Mouse (Mus musculus) gastrocnemius, postnatal 10 days (tissue): ENCODE measurements around the gene Ube2b. TPM values are rescaled to one million over a fixed set of nuclear protein-coding genes. Genes with fewer than 3 reads are reported as not detected.
A peak's percentile ranks its signal among the peaks of the same experiment; 100 is the strongest.

ENCODE experiments used
- DNase-seq: peaks from one replicate; pipeline ENCODE4 v3.0.0; 2021; ENCODE audit warnings: mixed read lengths
- total RNA-seq, 2 experiments: library from RNA; stranded (reverse); gene quantifications; 2 replicates each; pipeline ENCODE4 v1.2.3; 2021

The Ube2b gene
- total RNA-seq, 2 experiments from 2014 or later = 241 to 249 TPM

DNA sequence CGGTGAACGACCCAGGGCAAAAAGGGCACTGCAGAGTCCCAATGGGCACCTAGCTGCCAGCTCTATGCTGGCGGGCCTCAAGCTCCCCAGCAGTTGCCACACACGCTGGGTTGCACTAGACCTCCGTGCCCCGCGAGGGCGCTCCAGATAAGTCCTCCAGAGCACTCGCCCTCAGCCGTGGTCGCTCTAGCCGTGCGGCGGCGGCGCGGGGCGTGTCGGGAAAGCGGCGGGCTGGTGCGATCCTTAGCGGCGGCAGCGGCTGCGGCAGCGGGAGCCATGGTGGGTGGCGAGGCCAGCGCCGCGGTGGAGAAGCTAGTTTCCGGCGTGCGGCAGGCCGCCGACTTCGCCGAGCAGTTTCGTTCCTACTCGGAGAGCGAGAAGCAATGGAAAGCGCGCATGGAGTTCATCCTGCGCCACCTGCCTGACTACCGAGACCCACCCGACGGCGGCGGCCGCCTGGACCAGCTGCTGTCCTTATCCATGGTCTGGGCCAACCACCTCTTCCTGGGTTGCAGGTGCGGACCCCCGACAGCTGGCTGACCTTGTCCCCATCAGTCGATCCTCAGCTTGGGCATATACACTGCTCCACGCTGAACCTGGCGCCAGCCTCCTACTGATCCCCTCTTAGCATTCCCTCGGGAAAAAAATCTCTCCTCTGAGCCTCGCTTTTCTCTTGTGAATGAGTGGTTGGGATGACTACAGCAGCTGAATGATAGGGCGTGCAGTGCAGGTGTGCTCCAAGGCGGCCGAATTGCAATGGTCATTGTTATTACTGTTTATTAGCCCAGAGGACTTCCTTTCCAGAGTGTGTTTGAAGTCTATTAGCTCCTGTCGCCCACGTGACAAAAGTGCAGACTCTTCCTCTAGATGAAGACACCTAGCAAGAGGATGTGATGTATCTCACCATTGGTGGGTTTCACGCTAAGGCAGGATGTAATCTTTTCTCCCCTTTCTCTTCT is 32.8 kb downstream of the Ube2b start, which contains the start of gene Cdkn2aipnl:
Gene Cdkn2aipnl, plus strand, starts transcription at position 219 of the 959 bp plus-strand sequence.
- DNase-seq = peak; percentile 96

DNA sequence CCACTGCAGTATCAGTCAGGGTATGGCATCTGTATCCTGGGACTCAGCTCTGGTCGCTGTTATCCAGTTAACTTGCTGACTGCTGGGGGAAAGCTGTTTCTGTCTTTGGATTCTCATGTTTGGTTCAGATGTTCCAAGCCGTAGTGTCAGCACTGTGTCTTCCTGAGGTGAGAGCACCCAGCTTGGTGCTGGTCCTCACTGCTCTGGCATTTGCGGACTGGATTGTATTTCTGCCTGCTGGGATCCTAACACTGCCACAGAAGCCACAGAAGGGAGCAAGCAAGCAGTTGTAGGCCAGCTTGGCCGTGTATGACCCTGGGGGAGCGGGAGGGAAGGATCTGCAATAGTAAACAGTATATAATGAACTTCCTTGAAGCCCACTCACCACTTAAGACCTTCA is 33.9 kb downstream of the Ube2b start:
- no peak for DNase-seq

- DNase-seq = no peak
Observed at GRCm38 (mm10) chr11:51962277-51962676, 38.3 kb downstream of the Ube2b start.

DNA sequence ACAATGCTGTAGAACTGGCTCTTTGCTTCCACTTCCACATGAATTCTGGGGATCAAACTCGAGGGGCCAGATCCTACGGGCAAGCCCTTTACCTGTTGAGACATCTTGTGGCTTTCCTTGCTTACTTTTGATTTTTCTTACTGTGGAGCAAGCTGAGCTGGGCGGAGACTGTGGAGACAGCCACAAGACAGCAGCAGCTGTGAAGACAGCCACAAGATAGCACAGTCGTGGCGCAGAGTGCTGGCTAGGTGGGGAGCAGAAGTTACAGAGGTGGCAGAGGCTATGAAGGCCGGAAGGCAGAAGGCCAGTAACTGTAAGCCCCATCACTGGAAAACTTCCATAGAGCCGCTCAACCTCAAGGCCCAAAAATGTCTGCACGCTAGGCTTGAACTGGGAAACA is 38.8 kb downstream of the Ube2b start:
- no peak for DNase-seq

GRCm38 (mm10) chr11:51960967-51961471 is 39.5 kb downstream of the Ube2b start:
- peak; percentile 25 for DNase-seq

- DNase-seq = no peak
Observed at GRCm38 (mm10) chr11:51960061-51960460, 40.5 kb downstream of the Ube2b start.

DNA sequence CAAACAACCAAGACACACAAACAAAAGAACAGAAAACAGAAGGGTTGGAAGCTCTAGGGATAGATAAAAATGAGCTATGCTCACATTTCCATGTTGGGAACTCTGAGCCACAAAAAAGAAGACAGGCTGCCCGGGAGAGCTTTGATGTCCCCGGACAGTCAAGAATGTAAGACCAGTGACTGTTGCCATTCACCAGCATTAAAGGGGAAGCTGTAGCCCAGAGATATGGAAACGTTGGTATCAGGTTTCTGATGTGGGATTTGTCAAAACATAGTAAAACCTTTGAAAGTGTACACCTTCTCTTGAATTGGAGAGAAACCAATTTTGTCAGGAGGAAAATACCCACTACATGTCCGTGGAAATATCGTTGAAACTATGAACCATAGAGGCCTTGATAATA is 41.1 kb downstream of the Ube2b start:
- no peak for DNase-seq

DNA sequence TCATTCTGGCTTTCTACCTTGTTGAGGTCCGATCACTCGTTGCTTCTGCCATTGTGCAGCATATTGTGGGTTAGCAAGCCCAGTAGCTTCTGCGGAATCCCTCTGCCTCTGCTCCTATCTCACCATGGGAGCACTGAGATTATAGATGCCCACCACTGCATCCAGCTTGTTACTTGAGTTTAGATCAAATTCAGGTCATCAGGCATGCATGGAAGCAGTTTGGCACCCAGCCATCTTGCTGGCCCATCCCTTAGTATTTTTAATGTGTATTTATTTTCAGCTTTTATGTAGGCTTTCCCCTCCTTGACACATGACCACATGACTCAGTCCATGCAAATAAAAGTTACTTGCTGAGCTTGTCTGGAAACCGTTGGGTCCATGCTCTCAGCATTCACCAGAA is 42.8 kb downstream of the Ube2b start:
- DNase-seq = no peak

DNA sequence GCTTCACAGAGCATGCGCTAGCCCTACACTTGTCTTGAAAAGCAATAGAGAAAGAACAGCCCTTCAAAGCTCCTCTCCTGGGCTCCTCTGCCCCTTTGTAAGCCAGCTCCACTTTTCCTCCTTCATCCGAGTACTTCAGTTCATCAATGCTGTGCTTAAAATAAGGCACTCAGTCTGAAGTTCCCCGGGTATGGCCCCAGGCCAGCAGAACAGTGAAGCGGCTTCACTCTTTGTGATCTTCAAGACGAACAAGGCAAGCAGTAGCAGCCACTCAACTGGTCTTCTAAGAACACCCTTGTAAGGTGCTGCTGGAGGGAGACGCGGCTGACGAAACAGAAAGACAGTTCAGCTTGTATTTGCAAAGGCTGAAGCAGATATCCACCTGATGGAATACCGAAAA is 44.5 kb downstream of the Ube2b start:
- DNase-seq = no peak

DNA sequence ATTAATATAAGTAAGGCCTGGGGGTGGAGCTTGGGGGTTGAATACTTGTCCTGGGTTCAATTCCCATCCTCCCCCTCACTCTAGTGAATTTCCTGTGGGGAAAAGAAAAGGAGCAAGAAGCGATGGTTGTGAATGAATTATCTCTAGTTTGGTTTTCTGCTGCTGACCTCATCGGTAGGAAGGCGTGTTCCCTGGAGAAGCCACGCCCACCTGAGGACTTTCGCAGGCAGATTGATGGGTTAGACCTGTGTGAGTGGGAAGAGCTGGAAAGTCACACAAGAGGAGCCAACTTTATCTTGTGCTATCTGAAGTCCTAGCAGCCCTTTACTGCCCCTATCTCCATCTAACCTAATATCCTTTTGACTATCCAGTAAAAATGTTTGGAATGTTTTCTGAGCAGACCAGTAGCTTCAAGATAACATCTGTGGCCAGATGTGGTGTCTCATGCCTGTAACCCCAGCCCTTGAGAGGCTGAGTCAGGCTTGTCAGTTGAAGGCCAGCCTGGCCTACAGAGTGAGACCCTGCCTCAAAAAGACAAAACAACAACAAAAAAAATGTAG is 48.6 kb downstream of the Ube2b start:
- DNase-seq = no peak

DNA sequence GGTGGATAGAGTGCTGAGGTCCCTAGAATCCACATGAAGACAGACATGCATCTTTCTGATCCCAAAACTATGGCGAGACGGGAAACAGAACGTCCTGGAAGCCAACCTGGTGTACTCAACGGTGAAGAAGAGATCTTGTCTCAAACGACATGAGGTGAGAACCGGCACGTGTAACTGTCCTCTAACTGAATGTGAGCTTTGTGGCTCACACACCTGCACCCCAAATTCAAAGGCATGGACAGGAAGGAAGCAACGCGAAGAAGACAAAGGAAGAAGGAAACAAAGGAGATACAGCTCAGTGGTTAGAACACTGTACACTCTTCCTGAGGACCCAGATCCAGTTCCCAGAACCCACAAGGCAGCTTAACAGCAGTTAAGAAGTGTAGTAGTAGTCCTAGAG is 50.6 kb downstream of the Ube2b start:
- no peak for DNase-seq

DNA sequence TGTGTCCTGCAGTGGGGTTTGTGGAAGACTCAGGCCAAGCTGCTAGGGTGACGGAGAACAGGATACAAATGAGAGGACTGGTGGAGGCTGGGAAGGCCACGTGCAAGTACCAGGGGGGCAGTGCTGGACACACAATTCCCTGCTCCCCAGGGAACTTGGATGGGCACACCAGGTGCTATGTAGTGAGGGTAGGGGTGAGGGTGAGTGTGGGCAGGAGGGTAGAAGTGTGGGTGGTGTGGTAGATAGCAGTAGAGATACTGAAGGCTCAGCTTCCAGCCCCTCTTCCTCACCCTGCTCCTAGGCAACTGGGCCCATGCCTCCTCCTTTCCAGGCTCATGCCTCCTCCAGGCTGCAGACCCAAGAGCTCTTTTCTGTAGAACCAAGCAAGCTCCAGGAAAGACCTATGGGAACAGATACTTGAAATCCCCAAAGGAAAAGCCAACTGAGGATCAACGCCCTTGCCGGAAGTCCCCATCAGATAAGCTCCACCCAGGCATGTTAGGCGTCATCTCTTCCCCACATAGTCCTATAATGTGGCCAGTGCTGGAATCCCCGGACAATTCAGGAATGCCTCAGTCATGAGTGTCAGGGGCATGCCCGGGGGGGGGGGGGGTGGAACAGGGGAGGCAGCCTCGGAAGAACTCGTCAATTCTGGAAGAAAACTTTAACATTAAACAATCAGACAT is 51.3 kb downstream of the Ube2b start:
- no peak for DNase-seq

- no peak for DNase-seq
Observed at GRCm38 (mm10) chr11:51946144-51946543, 54.4 kb downstream of the Ube2b start.

GRCm38 (mm10) chr11:51945548-51945947 is 55.0 kb downstream of the Ube2b start:
- no peak for DNase-seq

DNA sequence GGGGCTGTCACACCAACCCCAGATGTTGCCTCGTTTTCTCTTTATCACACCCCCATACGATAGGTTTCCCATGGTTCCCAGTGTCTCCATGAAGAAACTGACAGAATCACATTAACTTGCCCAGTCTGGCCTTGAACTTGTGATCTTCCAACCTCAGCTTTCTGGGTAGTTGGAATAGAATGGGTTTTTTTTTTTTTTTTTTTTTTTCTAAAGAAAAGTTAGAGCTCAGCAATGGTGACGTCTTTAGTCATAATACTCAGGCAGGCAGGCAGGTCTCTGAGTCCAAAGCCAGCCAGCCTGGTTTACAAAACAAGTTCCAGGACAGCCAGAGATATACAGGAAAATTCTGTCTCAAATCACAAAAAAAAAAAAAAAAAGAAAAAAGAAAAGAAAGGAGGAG is 56.3 kb downstream of the Ube2b start:
- DNase-seq = no peak

- no peak for DNase-seq
Observed at GRCm38 (mm10) chr11:51943500-51943841, 57.1 kb downstream of the Ube2b start.

GRCm38 (mm10) chr11:51942602-51943499 is 57.7 kb downstream of the Ube2b start:
- peak; percentile 35 for DNase-seq

DNA sequence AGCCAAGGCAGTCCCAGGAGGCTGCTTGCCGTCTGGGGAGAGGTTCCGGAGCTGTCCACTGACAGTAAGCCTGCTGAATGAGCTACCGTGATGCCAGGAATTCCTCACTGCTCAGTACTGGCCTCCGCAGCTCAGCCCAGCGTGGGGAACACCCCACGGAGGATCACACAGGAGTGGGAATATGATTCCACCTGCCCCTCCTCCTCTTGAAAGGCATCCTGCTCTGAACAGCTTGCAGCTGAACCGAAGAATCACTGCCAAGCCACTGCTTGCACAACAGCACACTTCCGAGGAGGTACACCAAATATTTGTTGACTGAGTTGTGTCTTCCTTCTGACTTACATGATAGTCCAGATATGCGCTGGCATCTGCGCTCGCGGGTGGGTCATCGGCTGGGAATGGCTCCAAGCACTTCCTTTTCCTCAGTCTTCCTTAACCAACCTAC is 60.0 kb downstream of the Ube2b start:
- DNase-seq = peak; percentile 20

DNA sequence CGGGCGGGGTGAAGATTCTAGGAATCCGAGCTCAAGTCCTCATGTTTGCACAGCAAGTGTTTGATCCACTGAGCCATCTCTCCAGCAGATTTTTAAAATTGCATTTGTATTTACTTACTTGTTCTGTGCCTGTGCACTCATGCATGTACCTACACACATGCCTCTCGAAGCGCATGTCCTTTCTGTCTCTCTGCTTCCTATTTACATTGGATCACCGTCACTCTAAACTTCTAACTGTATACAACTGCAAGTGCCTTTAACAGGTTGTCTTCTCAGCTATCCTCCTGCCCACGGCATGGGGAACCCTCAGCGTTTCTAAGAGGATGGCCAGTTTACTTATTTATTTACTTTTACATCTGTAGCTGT is 61.0 kb downstream of the Ube2b start:
- no peak for DNase-seq

DNA sequence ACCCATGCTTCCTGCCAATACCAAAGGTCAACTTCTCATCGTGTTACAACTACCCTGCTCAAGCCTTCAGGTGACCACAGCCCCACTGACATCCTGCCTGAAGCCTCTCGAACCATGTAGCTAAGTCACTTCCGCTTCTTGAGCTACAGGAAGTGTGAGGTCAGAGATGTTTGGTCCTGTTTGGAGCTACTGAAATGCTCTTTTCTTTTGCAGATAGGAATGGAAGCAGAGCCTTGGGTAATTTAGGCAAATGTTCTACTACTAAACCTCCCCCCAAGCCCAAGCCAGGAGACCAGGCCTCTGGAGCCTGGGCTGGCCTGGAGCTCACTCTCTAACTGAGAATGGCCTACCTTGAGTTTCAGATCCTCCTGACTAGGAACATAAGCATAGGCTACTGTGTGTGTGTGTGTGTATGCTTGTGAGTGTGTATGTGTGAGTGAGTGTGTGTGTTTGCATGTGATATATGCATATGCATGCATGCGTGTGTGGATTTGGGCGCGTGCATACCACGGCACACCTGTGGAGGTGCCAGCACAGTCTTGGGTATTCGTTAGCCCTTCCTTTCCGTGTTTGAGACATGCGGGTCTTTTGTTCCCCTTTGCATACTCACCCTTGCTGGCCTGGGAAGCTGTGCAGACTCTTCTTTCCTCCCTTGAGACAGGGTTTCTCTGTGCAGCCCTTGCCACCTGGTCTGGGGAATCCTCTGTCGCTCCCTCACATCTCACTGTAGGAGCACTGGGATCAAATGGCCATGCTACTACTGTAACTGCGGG is 61.6 kb downstream of the Ube2b start:
- DNase-seq = no peak

- DNase-seq = peak; percentile 22
Observed at GRCm38 (mm10) chr11:51937361-51937781, 63.2 kb downstream of the Ube2b start.
